Mouse (Mus musculus) adrenal gland, adult (tissue): ENCODE measurements around the gene Nr4a3.

Experiments used
- DNase-seq, 2 experiments: peaks; one replicate each; pipeline ENCODE4 v3.0.0; 2022 to 2023; ENCODE audit warnings: low spot score in 1 of 2; ENCODE audit not compliant: inconsistent age in 2 of 2

Gene Nr4a3

GRCm38 (mm10) chr4:48107086-48107485 lies 62.1 kb downstream of the Nr4a3 start:
- peak; percentile 69 to 91 for DNase-seq

- DNase-seq: peak in 1 of 2 experiments; percentile 57
These were observed 63.6 kb downstream of the Nr4a3 start for GRCm38 (mm10) chr4:48108591-48108990.

- no peak for DNase-seq
These were observed 65.4 kb downstream of the Nr4a3 start for GRCm38 (mm10) chr4:48110331-48110730.

DNA sequence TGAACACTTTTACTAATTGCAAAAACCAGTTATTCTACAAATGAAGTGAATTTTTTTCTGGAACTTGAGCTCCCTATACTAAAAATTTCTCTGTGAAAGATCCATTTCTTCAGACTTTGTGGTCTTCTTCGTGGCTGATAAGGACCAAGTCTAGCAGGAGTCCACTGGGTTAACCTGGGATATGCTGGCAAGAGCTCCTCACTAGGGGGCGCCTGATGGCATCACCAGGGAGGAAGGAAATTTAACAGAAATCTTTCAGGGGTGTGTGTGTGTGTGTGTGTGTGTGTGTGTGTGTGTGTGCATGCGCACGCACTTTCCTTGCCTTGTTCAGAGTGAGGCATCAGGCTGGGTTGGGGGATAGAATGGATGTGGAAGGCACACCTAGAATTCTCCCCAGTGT lies 71.2 kb downstream of the Nr4a3 start:
- peak; percentile 49 to 80 for DNase-seq

- no peak for DNase-seq
These were observed 79.4 kb downstream of the Nr4a3 start for GRCm38 (mm10) chr4:48124416-48124772.

DNA sequence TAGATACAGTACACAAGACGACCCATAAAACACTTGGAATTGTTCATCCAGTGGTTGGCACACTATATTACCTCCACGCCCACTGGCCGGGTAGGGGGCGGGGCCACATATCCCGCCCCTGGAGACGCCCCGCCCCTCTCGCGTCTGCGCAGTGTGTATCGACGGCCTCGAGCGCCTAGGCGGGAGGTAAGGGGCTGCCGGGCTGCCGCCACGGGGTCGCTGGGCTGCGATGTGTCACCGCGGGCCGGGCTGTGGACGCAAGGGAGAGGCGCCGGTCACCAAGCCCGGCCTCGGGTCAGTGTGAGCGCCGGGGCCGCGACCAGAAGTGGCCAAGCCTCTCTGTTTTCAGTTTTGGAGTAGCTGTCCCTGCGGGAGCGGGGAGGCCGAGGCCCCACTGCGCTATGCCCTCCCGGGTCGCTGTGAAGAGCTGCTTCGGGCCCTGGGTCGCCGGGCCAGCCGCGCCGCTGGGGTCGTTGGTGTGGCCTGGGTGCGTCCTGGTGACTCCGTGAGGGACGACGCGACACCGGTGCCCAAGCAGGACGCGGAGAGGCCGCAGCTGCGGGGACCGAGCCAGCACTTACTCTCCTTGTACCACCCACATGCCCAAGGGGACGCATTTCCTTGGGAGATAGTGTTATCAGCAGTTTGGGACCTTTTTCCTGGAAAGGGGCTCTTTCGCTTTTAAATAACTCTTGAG lies 80.0 kb downstream of the Nr4a3 start, which contains the start of gene Stx17:
Gene Stx17 (plus strand): TSS at position 143 of the 697 bp plus-strand sequence.
- peak; percentile 93 to 98 for DNase-seq

GRCm38 (mm10) chr4:48130314-48130713 lies 85.4 kb downstream of the Nr4a3 start:
- DNase-seq: peak in 1 of 2 experiments; percentile 75

DNA sequence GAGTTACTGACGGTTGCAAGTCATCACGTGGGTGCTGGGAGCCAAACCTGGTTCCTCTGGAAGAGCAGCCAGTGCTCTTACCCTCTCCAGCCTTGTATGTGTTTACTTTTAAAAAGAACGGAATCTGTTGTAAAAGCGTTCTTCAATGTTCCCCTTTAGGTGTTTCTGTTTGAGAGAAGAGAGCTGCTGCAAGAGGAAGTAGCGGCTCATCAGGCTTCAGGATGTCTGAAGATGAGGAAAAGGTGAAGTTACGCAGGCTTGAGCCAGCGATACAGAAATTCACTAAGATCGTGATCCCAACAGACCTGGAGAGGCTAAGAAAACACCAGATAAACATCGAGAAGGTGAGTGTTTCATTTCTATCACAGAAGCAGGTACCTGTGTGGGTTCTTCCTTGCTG lies 86.7 kb downstream of the Nr4a3 start:
- DNase-seq: no peak

DNA sequence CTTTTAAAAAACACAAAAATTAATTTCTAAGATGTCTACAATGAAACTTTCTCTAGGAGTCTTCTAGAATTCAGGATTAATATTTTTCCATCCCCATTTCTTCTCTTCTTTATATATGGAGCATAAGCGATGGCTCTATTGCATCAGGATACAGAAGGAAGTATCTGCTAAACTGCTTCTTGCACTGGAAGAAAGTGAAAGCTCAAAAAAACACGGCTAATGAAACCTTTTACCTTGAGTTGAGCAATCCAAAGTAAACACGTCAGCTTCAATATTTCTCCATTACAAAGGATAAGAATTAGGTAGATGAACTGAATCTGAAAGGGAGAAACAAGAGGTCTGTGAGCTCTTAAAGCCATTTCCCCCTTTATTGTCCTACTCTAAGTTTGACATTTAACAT lies 87.8 kb downstream of the Nr4a3 start:
- DNase-seq: no peak
